Mouse (Mus musculus) gonadal fat pad, adult 2 months (tissue): ENCODE measurements around the gene Mta2. TPM values are rescaled to one million over a fixed set of nuclear protein-coding genes. Genes with fewer than 3 reads are reported as not detected.
"Not testable (repeated sequence)": the region's sequence is repeated elsewhere in the genome, so short reads cannot be mapped to it uniquely, and the experiment has no call there.

Experiments used
- DNase-seq: peaks from one replicate; pipeline ENCODE4 v3.0.0-alpha.2; 2012; ENCODE audit warnings: low read depth
- polyA plus RNA-seq: library from polyadenylated mRNA; depleted of rRNA; stranded (reverse); fragments of >200 nt; gene quantifications from 2 replicates; pipeline ENCODE4 v1.2.3, GENCODE M21; 2012; rRNA removed

The Mta2 gene
- polyA plus RNA-seq, result 21.9 and 35.1 TPM in 2 replicates

DNA sequence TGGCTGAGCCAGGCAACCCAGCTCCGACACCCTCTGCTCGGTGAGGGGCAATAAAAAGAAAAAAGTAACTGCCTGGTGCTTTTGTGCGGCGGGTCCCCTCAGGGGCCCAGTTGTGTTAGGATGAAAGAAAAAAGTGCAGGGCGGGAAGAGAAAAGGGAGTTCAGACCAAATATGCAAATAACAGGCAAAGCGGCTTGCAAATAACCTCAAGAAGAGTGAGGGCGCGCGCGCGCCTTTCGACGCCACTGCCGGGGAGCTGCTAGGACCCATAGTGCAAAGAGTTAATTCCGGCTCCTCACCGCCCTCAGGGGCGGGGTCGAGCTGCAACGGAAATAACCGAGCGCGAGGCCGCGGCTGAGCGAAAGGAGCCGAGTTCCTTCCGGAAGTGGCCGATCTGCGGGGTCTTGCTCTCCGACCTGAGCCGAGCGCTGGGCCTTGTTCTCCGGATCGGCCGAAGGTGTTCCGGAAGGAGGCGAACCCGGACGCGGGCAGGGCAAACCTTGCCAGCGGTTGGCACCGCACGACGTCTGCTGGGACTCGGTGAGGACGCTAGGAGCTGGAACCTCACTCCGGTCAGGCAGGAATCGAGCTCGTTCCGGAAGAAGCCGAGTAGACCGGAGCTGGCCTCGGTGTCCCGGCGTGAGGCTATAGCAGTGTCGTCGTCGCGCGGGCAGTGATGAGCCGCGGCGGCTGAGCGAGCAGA lies at the start of gene Mta2:
TSS of gene Mta2 (plus strand) at position 361 of the 703 bp plus-strand sequence.
- no peak for DNase-seq

DNA sequence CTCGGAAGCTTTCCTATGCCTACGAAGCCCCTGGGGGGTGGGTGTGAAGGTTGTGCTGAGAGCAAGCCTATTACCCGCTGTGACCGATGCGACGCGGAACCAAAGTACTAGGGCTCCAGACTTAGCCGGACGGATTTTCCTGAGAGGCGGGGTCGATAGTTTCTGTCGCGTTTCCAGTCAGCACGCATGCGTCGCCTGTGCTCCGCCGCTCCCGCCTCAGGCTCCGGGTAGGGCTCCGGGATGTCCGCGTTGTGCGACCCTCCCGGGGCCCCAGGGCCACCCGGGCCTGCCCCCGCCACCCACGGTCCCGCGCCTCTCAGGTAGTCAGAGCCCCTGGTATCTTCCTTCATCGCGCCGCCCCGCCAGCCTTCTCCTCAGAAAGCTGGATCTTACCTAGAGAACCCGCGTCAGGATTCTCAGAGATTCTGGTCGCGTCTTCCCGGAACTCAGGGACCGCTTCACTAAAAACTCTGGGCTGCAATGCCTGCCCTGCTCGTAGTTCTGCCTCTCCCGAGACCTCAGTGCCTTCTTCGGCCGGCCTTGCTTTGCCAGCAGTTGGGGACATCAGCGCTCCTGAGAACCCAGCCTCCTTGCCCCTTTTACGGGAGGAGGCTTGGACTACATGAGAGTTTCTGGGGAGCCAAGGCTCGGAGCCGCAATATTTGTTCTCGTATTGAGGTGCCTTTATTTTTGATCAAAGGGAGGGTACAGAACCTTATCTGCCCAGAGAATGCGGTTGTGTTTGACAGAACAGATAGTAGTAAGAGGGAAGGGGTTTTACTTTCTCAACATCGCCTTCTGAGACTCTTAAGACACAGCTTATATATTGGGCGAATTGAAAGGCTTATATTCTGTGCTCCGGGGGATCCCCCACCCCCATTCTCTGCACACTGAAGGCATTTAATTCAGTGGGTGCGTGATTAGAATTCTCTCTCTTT lies 48.6 kb upstream of the Mta2 start, which contains the start of gene Ints5:
TSS of gene Ints5 (plus strand) at position 177 of the 938 bp plus-strand sequence.
- no peak for DNase-seq

DNA sequence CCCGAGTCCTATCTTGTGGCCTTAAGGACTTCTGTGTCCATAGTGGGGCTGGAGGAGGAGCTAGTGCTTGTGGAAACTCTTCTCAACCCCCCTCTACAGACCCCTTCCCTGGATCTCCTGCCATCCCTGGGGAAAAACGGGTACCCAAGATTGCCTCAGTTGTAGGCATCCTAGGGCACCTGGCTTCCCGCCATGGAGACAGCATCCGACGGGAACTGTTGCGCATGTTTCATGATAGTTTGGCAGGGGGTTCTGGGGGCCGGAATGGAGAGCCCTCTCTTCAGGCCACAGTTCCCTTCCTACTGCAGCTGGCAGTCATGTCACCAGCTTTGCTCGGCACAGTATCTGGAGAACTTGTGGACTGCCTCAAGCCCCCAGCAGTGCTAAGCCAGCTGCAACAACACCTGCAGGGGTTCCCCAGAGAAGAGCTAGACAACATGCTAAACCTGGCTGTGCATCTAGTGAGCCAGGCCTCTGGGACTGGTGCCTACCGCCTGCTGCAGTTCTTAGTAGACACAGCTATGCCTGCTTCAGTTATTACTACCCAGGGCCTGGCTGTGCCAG lies 46.2 kb upstream of the Mta2 start:
- no peak for DNase-seq

DNA sequence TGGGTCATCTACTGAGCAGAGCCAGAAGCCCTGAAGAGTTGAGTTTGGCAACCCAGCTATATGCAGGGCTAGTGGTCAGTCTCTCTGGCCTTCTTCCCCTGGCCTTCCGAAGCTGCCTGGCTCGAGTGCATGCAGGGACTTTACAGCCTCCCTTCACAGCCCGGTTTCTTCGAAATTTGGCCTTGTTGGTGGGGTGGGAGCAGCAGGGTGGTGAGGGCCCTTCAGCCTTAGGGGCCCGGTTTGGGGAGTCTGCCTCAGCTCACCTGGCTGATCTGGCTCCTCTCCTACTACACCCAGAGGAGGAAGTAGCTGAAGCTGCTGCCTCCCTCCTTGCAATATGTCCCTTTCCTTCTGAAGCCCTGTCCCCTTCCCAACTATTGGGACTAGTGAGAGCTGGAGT lies 45.4 kb upstream of the Mta2 start:
- not testable (repeated sequence) for DNase-seq

DNA sequence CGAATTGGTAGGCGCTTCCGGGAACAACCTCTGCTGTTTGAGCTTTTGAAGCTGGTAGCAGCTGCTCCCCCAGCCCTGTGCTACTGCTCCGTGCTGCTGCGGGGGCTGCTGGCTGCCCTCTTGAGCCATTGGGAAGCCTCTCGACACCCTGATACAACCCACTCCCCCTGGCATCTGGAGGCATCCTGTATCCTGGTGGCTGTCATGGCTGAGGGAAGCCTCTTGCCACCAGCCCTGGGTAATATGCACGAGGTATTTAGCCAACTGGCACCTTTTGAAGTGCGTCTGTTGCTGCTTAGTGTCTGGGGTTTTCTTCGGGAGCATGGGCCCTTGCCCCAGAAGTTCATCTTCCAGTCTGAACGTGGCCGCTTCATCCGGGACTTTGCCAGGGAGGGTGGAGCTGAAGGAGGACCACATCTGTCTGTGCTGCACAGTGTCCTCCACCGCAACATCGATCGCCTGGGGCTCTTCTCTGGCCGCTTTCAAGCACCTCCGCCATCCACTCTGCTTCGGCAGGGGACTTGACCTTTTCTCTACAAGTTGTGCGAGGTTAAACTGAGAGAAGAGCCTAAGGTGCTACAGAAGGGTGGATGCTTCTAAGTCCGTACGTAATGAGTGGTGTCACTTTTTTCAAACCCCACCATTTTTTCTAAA lies 44.3 kb upstream of the Mta2 start:
- not testable (repeated sequence) for DNase-seq

DNA sequence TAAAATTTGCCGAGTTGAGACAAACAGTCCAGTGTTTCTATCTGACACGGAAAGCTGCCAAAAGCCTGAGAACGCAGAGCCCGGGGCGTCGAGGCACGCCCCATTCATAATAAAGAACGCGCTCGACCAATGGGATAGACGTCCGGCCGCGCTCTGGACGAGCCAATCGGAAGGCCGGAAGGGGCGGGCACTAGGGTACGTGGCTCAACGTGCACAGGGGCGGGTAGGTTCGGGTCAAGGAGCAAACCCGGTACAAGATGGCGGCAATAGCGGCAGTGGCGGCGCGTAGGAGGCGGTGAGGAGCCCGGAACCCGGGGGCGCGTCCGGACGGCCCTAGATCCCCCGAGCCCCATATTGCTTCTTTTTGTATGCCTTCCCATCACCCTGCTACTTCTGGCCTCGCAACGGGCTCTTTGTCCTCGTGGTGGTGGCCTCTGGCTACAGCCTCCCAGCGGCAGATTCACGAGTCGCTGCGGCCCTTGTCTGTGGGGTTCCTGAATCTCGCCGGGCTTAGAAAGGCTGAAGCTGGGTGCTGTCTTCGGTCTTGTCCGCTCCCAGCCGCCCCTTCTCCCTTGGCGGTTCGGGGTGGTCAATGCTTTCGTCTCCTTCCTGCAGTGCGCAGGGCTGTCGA lies 43.7 kb upstream of the Mta2 start, which contains the start of gene Ganab:
TSS of gene Ganab (plus strand) at position 207 of the 631 bp plus-strand sequence.
- DNase-seq, result no peak

DNA sequence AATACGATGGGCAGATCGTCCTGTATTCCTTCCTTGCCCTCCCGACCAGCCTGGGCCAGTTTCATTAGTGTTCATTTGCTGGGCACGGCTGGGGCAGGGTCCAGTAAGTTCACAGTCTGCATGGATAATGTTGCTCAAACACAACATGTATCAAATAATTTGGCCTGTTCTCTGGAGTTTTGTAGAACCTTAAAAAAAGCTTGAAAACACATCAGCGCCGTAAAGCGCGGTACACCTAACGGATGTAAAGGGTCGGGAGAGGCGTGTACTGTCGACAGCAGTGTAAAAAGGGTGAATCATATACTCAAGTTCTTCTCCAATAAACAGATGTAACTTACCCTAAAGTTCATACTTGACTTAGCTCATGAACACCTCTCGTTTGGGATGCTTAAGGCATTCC lies 43.1 kb upstream of the Mta2 start:
- no peak for DNase-seq

DNA sequence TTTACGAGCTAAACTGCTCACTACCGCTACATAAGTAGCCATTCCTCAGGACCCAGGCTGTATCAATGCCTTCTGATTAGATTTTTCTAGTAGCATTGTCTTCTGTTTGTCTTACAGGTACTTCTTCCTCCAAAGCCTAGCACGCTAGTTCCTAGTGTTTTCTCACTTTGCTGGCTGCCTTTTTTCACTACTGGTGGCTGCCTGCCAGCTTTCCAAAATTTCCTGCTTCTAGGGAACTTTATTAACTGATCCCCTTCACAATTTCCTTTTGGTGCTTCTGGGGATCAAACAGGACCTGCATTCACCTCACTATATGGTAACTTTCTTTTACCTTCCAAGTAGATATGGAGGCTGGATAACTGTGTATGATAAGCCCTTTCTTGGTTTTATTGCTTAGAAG lies 42.6 kb upstream of the Mta2 start:
- no peak for DNase-seq

DNA sequence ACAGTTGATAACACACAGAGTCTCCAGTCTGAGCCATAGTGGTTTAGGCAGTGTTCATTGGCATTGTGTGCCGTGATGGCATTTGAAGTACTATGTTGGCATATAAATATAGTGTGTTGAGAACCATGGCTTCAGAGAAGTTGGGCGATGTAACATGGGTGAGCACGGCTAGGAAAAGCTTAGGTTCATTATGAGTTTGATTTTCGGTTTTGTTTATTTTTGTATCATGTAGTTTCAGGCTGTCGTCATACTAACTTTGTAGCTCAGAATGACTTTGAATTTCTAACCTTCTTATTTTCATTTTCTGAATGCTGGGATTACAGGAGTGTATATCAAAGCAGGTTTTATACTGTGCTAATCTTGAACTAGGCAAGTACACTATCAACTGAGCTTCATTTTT lies 38.3 kb upstream of the Mta2 start:
- DNase-seq, result no peak

DNA sequence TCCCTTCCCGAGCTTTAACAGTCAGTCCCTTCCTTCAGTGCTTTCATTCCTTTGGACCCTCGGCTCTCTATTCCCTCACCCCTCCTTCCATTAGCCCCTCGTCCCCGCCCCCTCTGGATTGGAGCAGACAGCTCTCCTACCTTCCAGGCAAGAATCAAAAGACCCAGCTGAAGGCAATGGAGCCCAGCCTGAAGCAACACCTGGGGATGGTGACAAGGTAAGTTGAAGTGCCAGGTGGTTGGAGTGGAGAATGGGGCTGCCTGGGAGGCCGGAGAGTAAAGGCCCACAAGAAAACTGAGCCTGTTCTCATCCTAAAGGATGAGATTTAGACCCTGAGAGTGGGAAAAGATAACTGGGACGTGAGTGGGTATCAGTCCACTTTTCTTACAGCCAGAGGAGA lies 33.1 kb upstream of the Mta2 start:
- DNase-seq, result no peak

DNA sequence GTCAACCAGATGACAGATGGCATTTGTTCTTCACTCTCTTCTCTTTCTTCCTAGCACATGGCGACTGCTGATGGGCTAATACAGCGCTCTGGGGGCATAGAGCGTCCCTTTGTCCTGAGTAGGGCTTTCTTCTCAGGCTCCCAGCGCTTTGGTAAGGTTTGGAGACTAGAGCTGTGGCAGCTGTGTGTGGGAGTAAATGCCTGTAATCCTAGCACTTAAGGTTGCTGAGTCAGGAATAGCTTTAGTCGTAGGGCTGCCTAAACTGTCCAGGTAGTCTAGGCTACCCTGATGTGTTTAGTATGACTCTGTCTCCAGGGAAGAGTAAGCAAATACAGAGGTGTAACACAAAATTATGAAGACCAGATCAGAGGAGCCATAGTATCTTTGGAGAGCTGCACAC lies 29.9 kb upstream of the Mta2 start:
- no peak for DNase-seq

DNA sequence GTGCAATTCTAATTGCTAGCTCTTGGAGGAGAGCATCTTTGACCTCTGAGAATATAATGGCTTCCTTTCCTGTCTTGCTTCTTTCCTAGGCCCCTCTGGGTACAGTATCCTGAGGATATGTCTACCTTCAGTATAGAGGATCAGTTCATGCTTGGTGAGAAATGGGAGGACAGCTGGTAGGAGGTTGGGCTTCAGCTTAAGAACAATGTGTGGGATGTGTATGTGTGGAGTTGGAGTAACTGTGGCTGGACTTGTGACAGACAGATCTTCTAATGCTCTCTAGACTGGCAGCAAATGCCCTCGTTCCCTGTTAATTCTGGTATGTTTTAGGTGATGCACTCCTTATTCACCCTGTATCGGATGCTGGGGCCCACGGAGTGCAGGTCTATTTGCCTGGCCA lies 27.5 kb upstream of the Mta2 start:
- no peak for DNase-seq

DNA sequence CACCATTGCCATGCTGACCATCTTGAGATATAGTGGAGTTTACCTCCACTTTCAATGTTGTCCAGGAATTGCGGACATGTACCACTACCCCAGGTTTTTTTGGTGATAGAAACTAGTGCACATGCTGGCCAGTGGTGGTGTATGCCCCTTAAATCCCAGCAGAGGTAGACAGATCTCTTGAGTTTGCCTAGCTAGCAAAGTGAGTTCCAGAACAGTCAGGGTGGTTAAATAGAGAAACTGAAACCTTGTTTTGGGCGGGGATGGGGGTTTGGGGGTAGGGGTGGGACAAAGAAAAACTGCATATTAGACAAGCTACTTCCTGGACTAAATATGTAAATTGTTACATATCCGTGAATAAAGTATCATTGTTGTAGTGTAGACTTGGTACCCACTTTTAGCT lies 22.7 kb upstream of the Mta2 start:
- no peak for DNase-seq

DNA sequence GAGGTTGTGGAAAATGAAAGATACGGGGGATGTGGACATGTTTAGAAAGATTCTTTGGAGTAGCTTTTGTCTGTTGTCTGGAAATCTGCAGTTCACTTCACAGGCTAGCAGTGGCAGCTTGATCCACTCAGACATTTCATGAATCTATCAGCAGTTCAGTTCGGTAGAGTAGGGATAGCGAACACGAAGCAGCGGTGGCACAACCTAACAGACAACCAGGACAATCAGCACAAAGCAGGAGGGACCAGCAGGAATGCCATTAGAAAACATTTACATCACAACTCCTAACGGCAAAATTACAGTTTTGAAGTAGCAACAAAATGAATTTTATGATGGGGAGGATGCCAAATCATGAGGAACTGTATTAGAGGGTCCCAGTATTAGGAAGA lies 22.0 kb upstream of the Mta2 start:
- no peak for DNase-seq

DNA sequence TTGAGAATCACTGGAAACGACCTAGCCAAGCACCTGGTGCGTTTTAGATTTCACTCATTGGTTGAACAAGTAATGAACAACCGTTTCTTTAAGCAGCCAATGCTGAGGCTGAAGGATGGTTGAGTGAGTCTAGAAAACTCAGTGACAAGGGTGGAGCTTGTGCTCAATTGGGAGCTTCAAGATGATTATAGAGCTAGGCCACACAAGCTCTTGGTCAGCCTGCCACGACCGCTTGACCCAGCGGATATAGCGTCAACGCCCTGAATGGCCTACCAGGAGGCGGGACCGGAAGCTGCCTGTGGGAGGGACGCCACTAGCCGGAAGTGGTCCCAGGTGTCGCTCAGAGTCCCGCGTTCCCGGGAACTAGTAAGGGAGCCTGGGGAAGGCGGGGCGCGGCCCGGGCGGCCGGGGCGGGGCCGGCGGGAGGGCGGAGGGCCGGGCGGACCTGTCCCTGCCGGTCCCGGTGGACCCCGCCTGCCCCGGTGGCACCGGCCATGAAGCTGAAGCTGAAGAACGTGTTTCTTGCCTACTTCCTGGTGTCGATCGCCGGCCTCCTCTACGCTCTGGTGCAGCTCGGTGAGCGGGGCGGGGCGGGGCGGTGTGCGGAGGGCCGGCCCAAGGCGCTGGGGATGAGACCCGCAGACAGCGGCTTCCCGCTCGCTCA lies 21.5 kb upstream of the Mta2 start, which contains the start of gene B3gat3:
TSS of gene B3gat3 (plus strand) at position 302 of the 664 bp plus-strand sequence.
- no peak for DNase-seq

DNA sequence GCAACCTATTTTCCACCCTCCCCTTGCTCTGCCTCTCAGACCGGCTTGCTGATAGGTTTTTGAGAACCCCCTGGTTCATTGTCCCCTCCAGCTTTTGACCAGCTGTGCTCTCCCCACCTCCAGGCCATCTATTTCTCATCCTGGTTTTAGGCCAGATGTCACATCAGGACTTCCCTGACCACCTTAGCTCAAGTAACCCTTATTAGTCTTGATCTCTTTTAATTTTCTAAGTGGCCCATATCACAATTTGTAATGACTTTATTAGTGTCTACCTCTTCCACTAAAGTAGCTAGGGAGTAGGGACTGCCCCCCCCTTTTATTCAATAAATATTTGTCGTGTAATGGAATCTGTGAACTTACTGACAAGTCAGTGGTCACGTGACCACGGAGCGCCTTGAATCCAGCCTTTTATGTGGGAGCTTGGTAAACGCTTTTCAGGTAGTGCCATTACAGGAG lies 20.8 kb upstream of the Mta2 start:
- DNase-seq, result no peak

DNA sequence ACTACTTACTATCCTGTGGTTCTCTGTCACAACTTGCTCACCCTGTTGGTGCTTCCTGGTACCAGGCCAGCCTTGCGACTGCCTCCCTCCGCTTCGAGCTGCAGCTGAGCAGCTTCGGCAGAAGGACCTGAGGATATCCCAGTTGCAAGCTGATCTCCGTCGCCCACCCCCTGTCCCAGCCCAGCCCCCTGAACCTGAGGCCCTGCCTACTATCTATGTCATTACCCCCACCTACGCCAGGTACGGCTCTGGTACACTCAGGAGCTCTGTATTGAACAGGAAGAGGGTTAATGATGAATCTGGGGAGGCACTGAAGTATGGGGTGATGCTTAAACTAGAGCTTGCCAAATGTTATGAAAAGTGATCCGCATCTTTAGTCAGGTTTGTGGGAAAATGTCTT lies 19.9 kb upstream of the Mta2 start:
- DNase-seq, result no peak

DNA sequence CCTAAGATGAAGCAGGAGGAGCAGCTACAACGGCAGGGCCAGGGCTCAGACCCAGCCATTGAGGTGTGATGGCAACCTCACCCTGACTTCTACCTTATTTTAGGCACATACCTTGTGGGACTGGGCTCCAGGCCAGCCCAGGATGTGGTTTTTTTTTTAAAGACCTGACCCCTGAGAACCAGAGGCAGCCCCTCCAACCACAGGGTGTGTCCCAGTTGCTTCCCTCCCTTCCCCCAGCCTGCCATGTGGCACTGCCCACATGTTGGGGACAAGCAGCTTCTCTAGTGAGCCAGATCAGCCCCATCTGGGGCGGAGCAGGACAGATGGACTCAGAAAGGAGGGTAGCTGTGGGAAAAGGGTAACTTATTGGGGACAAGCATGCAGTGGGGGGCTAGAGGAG lies 14.9 kb upstream of the Mta2 start:
- DNase-seq, result no peak

DNA sequence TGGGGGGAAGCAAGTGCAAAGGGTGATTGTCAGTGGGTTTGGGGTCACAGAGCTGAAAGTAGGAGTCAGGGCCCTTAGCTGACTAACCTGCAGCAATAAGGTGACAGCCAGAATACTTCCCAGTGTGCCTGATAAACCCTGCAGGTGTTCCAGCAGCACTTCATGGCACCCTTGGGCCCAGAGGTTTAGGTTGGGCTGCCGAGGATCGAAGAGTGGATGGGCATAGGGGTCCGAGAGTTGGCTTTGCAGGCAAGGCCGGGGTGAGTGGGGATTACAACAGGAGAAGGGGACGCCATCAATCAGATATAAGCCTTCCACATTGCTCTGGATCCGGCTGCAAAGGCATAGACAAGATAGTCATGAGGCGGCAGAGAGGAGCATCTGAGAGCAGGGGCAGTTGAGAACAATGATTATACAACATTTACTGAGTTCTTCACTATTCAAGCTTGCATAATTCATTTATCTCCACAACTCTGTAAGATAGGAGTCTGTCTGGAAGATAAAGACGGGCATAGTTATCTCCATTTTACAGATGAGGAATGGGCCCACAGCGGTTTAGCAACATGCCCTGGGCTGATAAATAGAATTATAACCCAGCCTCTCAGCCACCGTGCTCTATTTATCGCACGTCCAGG lies 13.7 kb upstream of the Mta2 start:
- no peak for DNase-seq

DNA sequence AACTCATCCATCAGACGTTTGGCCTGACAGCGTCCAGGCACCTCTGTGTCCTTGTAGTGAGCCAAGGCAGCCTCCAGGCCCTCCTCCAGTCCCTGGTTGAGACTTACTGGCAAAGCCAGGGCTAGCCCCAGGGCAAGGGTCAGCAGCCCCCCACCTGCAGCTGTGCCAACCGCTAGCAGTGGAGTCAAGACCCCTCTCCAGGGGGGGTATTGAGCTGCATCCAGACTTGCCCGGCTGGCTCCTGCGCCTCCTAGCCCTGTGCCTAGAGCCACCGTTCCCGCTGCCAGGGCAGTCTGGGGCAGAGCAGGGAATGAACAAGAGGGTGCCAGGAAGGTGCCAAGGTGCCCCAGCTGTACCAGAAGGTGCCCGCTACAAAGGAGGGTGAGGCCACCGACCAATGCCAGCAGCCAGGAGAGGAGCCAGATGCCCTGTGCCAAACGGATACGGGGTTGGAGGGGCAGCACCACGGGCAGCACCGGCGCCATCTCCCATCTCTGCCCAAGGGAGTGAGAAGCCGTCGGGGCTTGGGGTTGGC lies 12.9 kb upstream of the Mta2 start:
- no peak for DNase-seq
